Mouse (Mus musculus) layer of hippocampus, adult 8-10 months (tissue): ENCODE data around the gene Ccdc8. TPM values are rescaled to one million over a fixed set of nuclear protein-coding genes. Genes with fewer than 3 reads are reported as not detected.
A peak's percentile ranks its signal among the peaks of the same experiment; 100 is the strongest.

Source experiments
- DNase-seq, 2 experiments: peaks; one replicate each; pipeline ENCODE4 v3.0.0; 2022; ENCODE audit warnings: low spot score in 2 of 2
- total RNA-seq, 4 experiments: library from RNA; stranded (reverse); gene quantifications; 2 replicates each; pipeline ENCODE4 v1.2.4; 2022

Ccdc8 gene
- total RNA-seq, 4 experiments from 2014 or later = 2.0 to 2.6 (median 2.3) TPM

GRCm38 (mm10) chr7:17009326-17010009 lies 17.0 kb downstream of the Ccdc8 start:
- no peak for DNase-seq

GRCm38 (mm10) chr7:17010010-17010347 lies 17.5 kb downstream of the Ccdc8 start:
- no peak for DNase-seq

- DNase-seq = no peak
Observed at GRCm38 (mm10) chr7:17011909-17012590, 19.5 kb downstream of the Ccdc8 start.

- DNase-seq = no peak
Observed at GRCm38 (mm10) chr7:17015381-17015780, 22.9 kb downstream of the Ccdc8 start.

- DNase-seq = peak; percentile 94 to 96
Observed at GRCm38 (mm10) chr7:17017036-17017435, 24.5 kb downstream of the Ccdc8 start.

GRCm38 (mm10) chr7:17017921-17018320 lies 25.4 kb downstream of the Ccdc8 start:
- DNase-seq = no peak

- no peak for DNase-seq
Observed at GRCm38 (mm10) chr7:17019426-17020166, 27.1 kb downstream of the Ccdc8 start.

GRCm38 (mm10) chr7:17022176-17022575 lies 29.7 kb downstream of the Ccdc8 start:
- no peak for DNase-seq

- DNase-seq = no peak
Observed at GRCm38 (mm10) chr7:17023701-17024100, 31.2 kb downstream of the Ccdc8 start.

- DNase-seq = no peak
Observed at GRCm38 (mm10) chr7:17024141-17024540, 31.6 kb downstream of the Ccdc8 start.

- no peak for DNase-seq
Observed at GRCm38 (mm10) chr7:17024814-17025504, 32.5 kb downstream of the Ccdc8 start.

- no peak for DNase-seq
Observed at GRCm38 (mm10) chr7:17025505-17025894, 33.0 kb downstream of the Ccdc8 start.

GRCm38 (mm10) chr7:17025896-17026622 lies 33.6 kb downstream of the Ccdc8 start:
- DNase-seq = no peak

- DNase-seq = peak; percentile 57 to 68
Observed at GRCm38 (mm10) chr7:17026710-17027587, 34.4 kb downstream of the Ccdc8 start.

- peak; percentile 85 to 87 for DNase-seq
Observed at GRCm38 (mm10) chr7:17027588-17028343, 35.3 kb downstream of the Ccdc8 start, which contains the start of gene Ppp5c. TSS of gene Ppp5c (minus strand) at chr7:17027924.

GRCm38 (mm10) chr7:17028923-17029322 lies 36.4 kb downstream of the Ccdc8 start:
- DNase-seq = no peak

GRCm38 (mm10) chr7:17030239-17030638 lies 37.7 kb downstream of the Ccdc8 start:
- DNase-seq = no peak

GRCm38 (mm10) chr7:17038018-17038695 lies 45.6 kb downstream of the Ccdc8 start:
- no peak for DNase-seq

- no peak for DNase-seq
Observed at GRCm38 (mm10) chr7:17039373-17039772, 46.9 kb downstream of the Ccdc8 start.
